Mouse (Mus musculus) brain, adult 2 months (tissue): Measurements from ENCODE around the gene Podxl.

Source experiments
- DNase-seq: peaks from one replicate; pipeline ENCODE4 v3.0.0; 2011; ENCODE audit warnings: low read depth, low spot score

Podxl gene

GRCm38 (mm10) chr6:31523657-31524056, 40.1 kb downstream of the Podxl start:
- DNase-seq: no peak

GRCm38 (mm10) chr6:31523039-31523438, 40.7 kb downstream of the Podxl start:
- DNase-seq: peak; percentile 89

DNA sequence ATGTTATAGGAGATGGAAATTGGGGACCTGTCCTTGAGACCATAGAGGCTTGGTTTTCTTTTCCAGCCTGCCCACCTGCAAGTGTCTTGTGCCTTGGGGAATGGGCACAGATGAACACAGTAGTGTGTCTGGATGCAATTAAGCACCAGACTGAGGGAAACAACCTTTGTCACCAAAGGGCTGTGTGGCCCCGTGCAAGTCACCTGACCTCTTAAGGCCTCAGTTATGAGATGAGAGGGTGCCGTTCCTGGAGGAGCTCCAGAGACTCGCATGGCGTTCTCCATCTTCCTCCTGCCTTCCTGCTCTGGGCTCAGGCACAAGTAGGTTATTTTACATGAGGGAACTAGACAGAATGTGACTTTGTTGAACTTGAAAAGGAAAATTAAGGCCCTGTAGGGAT, 41.3 kb downstream of the Podxl start:
- DNase-seq: no peak

DNA sequence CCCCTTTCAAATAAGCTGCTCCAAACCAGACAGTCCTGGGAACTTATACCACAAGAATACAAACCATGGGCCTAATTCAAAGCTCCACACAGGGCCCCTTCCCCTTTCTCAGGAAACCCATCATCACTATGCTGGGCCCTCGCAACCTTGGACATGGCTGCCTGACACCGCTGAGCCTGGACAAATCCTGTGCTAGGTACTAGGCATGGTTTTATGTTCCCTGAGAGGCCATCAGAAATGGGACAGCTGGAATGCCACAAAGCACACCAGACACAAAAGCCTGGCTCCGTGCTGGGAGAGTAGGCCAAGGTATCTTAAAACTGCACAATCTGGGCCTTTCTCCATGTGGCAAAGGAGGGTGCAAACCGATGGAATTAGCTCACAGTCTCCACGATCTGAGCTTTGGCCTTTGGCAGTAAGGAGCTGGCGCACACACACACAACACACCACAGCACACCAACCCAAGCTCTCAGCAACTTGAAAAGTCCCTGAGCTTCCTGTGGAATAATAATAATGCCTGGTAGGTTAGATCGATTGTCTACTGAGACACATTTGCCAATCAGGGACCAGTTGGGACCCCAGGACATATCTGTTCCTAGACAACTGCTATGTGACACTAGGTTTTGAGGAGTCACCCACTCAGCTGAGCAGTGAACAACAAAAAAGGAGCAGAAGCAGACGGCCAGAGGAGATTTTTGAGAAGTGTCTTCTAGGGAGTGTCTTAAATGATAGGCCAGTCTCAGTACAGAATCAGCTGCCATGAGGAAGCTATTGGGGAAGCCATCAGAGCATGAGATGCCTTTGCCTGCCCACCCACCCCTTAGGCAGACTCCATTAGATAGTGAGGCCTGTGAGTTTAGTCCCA, 42.1 kb downstream of the Podxl start:
- no peak for DNase-seq

- no peak for DNase-seq
Measured at GRCm38 (mm10) chr6:31520486-31521215, 43.1 kb downstream of the Podxl start.

GRCm38 (mm10) chr6:31519001-31519471, 44.7 kb downstream of the Podxl start:
- peak; percentile 65 for DNase-seq

DNA sequence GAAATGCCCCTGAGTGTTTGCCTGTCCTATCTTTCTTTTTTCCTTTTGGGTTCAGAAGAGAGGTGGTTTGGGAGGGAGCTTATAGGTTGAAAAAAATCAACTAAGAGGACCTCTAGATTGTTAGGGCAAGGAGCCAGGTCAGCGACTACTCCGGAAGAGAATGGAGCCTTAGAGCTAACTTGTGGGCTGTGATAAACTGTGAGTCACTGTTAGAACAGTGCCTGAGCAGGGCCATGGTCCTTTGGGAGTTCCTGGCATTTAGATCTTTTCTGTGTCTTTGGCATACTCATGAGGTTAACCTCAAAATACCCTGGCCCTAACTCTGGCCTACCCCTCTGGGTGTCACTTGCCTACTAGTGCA, 45.5 kb downstream of the Podxl start:
- DNase-seq: no peak

DNA sequence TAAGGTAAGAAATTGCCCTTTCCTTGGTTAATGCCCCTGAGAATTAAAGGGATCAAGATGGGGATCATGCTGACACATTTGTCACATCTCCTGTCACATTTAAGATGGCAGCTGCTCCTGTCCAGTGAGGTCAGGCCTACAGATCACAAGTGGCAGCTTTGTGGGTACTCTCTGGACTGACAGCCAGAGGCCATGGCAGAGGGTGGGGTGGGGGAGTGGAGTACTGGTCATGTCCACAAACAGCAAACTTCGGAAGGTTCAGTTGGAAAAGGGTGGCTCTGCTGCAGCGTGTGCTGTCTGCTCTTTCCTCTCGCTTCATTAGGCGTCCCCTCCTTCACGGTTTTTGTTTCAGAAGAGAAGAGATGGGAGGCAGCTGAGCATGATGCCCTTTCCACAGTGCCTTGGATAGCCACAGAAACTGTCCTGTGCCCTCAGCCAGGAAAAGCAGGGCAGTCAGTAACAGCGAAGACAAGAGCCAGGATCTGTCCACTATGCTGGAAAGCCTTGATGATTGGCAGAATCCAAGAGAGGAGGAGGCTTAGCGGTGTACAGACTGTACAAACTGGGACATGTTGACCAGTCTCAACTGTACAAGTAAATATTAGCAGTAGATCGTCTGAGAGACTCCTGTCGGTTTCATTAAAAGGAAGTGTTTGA, 46.0 kb downstream of the Podxl start:
- DNase-seq: no peak

GRCm38 (mm10) chr6:31513726-31514125, 50.1 kb downstream of the Podxl start:
- peak; percentile 59 for DNase-seq

DNA sequence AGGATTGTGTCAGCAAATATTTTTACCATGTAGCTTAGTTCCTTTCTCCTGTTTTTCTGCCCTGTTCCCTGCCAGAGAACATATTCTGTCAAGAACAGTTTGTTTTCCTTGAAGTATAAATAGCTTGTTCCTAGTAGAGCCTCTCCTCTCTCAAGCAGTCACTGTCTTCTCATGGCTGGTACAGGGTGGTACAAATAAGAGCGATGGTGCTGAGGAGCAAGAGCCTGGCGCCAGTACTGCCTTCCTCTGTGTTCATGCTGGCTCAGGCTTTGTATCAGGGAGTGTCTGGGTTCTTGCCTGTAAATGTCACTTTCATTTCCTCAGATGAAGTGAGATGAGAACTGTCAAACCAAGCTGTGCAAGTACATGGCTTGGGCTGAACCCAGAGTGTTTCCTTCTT, 61.2 kb downstream of the Podxl start:
- peak; percentile 69 for DNase-seq

GRCm38 (mm10) chr6:31500691-31501090, 63.1 kb downstream of the Podxl start:
- no peak for DNase-seq

DNA sequence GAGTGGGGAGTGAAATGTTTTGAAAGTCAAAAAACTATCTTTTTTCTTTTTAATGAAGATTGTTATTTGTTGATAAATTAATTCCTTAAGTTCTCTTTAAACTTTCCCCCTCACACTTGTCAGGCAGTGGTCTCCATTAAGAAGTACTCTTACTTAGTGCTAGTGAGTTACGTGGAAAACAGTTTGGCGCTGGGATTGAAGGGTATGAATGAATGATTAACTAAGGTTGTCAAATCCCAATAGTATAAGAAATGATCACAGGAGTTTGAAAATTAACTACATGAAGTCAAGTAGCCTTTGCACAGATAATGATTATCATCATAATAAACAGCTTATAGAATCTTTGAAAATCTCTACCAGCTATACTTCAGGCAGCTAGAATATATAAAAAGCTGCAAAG, 63.5 kb downstream of the Podxl start:
- no peak for DNase-seq

DNA sequence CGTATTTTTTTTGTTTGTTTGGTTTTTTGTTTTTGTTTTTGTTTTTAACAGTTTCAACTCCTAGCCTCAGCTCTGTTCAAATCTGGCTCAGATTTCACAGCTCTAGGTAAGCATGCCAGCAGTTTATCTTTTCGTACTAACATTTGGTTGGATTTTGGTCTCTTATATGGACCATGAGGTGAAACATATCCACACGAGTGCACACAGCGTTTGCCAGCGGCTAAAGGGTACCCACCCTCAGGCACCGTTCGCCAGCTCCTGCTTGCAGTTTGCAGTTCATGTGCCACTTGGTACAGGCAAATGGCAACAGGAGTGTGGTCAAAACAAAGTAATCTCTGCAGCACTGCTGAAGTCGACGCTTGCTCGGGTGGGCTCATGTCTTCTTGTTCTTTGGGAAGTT, 63.9 kb downstream of the Podxl start:
- DNase-seq: no peak

DNA sequence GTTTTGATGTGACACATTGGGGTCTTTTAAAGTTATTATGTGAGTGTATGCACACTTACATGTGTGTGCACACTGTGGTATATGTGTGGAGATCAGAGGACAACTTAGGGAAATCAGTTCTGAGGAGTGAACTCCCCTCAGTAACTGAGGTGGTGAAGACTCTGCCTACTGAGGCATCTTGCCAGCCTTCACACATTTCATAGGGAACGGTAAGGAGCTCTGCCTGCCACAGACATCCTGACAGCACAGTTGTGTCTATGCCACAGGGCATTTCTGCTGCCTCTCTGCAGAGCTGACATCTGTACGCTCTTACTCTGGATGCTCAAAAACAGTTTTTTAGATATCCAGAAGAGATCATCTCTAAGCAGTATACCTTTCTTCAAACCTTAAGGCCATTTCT, 67.6 kb downstream of the Podxl start:
- DNase-seq: peak; percentile 51

DNA sequence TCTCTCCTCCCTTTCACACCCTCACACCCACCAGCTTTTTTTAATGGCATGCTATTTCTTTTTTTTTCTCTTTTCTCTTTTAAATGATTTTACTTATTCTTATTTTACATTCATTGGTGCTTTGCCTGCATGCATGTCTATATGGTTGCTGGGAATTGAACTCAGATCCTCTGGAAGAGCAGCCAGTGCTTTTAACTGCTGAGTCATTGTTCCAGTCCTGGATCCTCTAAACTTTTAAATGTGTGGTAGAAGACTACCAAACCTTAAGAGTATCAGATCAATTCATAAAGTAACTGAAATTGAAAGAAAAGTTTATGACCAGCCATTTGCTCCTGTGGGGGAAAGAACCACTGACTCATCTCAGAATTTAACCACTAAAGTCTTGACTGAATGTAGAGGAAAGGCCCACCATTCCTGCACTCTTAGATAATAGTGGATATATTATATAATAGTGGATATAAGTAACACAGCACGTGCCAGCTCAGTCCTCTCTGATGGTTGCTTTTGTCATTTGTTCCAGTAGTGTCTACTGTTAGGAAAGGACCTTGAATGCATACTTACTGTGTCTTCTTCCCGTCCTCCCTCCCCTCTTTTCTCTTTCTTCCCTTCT, 68.6 kb downstream of the Podxl start:
- DNase-seq: no peak

DNA sequence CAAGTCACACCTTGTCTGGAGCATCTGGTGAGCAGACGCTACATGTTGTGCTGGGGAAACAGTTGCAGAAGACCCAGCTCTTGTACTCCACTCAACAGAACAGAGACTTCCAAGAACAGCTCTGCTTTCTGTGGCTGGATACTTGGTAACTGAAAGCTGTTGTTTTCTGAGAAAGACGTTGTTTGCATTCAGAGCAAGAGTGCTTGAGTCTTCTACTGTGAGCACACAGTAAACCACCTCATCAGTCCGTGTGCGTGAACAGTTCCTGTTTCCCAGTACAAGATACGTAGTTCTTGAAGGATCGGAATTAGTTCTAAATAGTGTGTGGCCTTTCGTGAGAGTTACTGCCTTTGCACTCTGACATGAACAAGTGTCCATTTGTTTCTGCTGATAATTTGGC, 73.8 kb downstream of the Podxl start:
- DNase-seq: peak; percentile 29

DNA sequence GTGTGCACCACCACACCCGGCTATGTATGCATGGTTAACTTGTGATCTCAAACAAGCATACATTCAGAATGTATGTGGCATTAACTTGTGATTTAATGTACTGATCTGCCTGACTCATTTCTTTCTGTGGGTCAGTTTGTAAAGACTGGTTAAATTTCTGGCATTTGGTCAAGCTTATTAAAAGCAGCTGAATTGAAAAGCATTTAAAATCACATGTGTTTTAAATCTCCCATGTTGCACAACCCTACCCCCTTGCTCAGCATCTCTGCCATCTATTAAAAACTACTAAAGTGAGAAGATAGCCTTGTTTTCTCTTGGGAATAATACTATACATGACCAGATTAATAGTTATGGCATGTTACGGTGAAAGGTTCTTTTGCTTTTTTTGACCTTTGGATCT, 77.2 kb downstream of the Podxl start:
- no peak for DNase-seq

- no peak for DNase-seq
Measured at GRCm38 (mm10) chr6:31480008-31480407, 83.8 kb downstream of the Podxl start.

GRCm38 (mm10) chr6:31478221-31478620, 85.6 kb downstream of the Podxl start:
- peak; percentile 32 for DNase-seq
